Mouse (Mus musculus) layer of hippocampus, adult 2 months (tissue): ENCODE results near the gene Fam43a. TPM values are rescaled to one million over a fixed set of nuclear protein-coding genes. Genes with fewer than 3 reads are reported as not detected.

Experiments
- DNase-seq, 2 experiments: peaks; one replicate each; pipeline ENCODE4 v3.0.0; 2022; ENCODE audit warnings: low spot score in 2 of 2
- H3K27ac ChIP-seq: fragments of 200-600 bp; 2 replicates; pipeline ENCODE4 v1.8.1; 2022
- H3K4me3 ChIP-seq: fragments of 200-600 bp; 2 replicates; pipeline ENCODE4 v1.8.1; 2022; ENCODE audit warnings: mild to moderate bottlenecking
- CTCF ChIP-seq: fragments of 200-600 bp; conservative IDR thresholded peaks from 2 replicates; pipeline ENCODE4 v1.8.1; 2022; ENCODE audit warnings: antibody characterized with exemption, mild to moderate bottlenecking, moderate library complexity
- total RNA-seq, 2 experiments: library from RNA; stranded (reverse); gene quantifications; 2 replicates each; pipeline ENCODE4 v1.2.3; 2021

The Fam43a gene
- total RNA-seq, 2 experiments from 2014 or later, result 9.2 to 10.3 TPM

- Histone ChIP-seq H3K4me3 (no peak overlapping the region), H3K27ac (no peak overlapping the region)
- DNase-seq, result no peak
- no peak for TF ChIP-seq CTCF
Measured at GRCm38 (mm10) chr16:30646856-30647255, 47.3 kb downstream of the Fam43a start.

- no peak overlapping the region for H3K27ac ChIP-seq
- no peak for DNase-seq
- no peak overlapping the region for H3K4me3 ChIP-seq
- no peak for TF ChIP-seq CTCF
Measured at GRCm38 (mm10) chr16:30651292-30651691, 51.8 kb downstream of the Fam43a start.

Other genes with a start within 250 kb of the Fam43a start
- 10 to 100 TPM; 68.2 to 72.4 TPM for gene Atp13a3, start 193.7 kb upstream of the Fam43a start, total RNA-seq
- 10 to 100 TPM; 28.5 to 32.0 TPM for gene Tmem44, start 48.9 kb upstream of the Fam43a start, total RNA-seq
- gene Lsg1, start 12.1 kb upstream of the Fam43a start, total RNA-seq, result 10 to 100 TPM; 16.7 to 20.7 TPM